Mouse (Mus musculus): ENCODE results near the gene Gm8300. TPM values are rescaled to one million over a fixed set of nuclear protein-coding genes. Genes with fewer than 3 reads are reported as not detected.
"Not testable (repeated sequence)": the region's sequence is repeated elsewhere in the genome, so short reads cannot be mapped to it uniquely, and the experiment has no call there.

Gm8300 gene
- polyA plus RNA-seq, 1 experiment from 2014 or later: not detected

DNA sequence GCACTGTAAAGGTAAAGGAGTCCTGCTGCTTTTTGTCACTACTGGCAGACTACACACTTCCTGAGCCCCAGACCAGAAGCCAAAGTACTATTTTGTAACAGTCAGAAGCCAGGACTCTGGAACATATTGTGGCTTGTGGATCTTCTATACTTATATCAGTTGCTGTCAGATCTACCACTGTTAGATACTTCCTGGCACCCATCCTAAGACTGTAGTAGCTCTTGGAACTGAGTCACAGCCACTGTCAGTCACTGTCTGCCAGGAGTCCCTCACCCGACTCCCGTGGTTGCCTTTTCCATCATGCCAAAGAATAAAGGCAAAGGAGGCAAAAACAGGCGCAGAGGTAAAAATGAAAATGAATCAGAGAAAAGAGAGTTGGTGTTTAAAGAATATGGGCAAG is 19.7 kb upstream of the Gm8300 start, which contains the start of gene Gm5788:
Gene Gm5788, plus strand, starts transcription at position 301 of the 400 bp plus-strand sequence.
- ATAC-seq; H3K4me1 ChIP-seq (replicated peaks; ENCODE audit: control insufficient read depth, insufficient read depth, low read length); H3K4me2 ChIP-seq (ENCODE audit: low read length); H3K9me3 ChIP-seq (ENCODE audit: control insufficient read depth, low read length); H3K27me3 ChIP-seq (replicated peaks; ENCODE audit: control insufficient read depth, insufficient read depth, low read length); H3K27ac ChIP-seq (ENCODE audit: low read length); H3K4me3 ChIP-seq (replicated peaks; ENCODE audit: low read length); H3K36me3 ChIP-seq (ENCODE audit: control insufficient read depth, insufficient read depth); H3K9ac ChIP-seq (replicated peaks; ENCODE audit: low read depth, low read length): not testable (repeated sequence)
- 81% methylated on average over 2 of the region's 3 CpGs for WGBS

- H3K4me1 ChIP-seq (replicated peaks; ENCODE audit: control insufficient read depth, insufficient read depth, low read length); H3K4me2 ChIP-seq (ENCODE audit: low read length); ATAC-seq; H3K36me3 ChIP-seq (ENCODE audit: control insufficient read depth, insufficient read depth); H3K27ac ChIP-seq (ENCODE audit: low read length); H3K9me3 ChIP-seq (ENCODE audit: control insufficient read depth, low read length); H3K27me3 ChIP-seq (replicated peaks; ENCODE audit: control insufficient read depth, insufficient read depth, low read length); H3K9ac ChIP-seq (replicated peaks; ENCODE audit: low read depth, low read length); H3K4me3 ChIP-seq (replicated peaks; ENCODE audit: low read length): not testable (repeated sequence)
- 74% methylated on average over 3 of the region's 3 CpGs for WGBS
These were observed 5.5 kb downstream of the Gm8300 start for GRCm38 (mm10) chr12:87519616-87520015.

DNA sequence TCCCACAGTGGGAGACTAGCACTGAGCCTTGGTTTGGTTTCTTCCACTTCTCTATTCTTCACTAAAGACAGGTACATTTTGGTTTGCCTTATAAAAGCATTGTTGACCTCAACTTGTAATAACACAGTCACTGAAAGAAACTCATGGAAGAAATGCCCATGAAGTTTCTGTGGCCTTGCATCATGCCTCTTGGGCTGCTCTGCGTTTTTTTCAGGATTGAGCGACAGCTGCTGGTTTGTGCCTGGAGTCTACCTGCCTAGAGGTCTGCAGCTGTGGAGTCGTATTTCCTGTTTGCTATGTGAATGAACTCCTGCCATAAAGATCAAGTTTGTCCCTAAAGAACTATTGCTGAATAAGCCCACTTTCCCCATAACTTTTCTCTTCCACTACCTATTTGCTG is 29.8 kb downstream of the Gm8300 start:
- WGBS: 83% methylated on average over 3 of the region's 3 CpGs
- Histone ChIP-seq H3K27ac (ENCODE audit: low read length) (no peak overlapping the region), H3K36me3 (ENCODE audit: control insufficient read depth, insufficient read depth) (no peaks in the 10 kb centered on the region), H3K4me3 (replicated peaks; ENCODE audit: low read length) (no peak overlapping the region), H3K9me3 (ENCODE audit: control insufficient read depth, low read length) (no peaks in the 10 kb centered on the region), H3K27me3 (replicated peaks; ENCODE audit: control insufficient read depth, insufficient read depth, low read length) (no peaks in the 10 kb centered on the region), H3K9ac (replicated peaks; ENCODE audit: low read depth, low read length) (no peak overlapping the region), H3K4me2 (ENCODE audit: low read length) (no peak overlapping the region), H3K4me1 (replicated peaks; ENCODE audit: control insufficient read depth, insufficient read depth, low read length) (no peaks in the 10 kb centered on the region)
- ATAC-seq: no peak

GRCm38 (mm10) chr12:87550628-87551027 is 36.5 kb downstream of the Gm8300 start:
- H3K27me3 ChIP-seq (replicated peaks; ENCODE audit: control insufficient read depth, insufficient read depth, low read length); H3K4me1 ChIP-seq (replicated peaks; ENCODE audit: control insufficient read depth, insufficient read depth, low read length); ATAC-seq; H3K27ac ChIP-seq (ENCODE audit: low read length); H3K4me3 ChIP-seq (replicated peaks; ENCODE audit: low read length); H3K36me3 ChIP-seq (ENCODE audit: control insufficient read depth, insufficient read depth); H3K9me3 ChIP-seq (ENCODE audit: control insufficient read depth, low read length); H3K9ac ChIP-seq (replicated peaks; ENCODE audit: low read depth, low read length); H3K4me2 ChIP-seq (ENCODE audit: low read length): not testable (repeated sequence)
- 72% methylated on average over 4 of the region's 4 CpGs for WGBS

Other genes with a start within 250 kb of the Gm8300 start
- gene Vipas39, start 248.1 kb upstream of the Gm8300 start, polyA plus RNA-seq (2015; fragmentation: Nextera tagmentation; extraction: Ambion mirVana): 79.1 and 80.9 TPM in 2 replicates
- 222 TPM in 2 replicates for gene Ahsa1, start 247.8 kb upstream of the Gm8300 start, polyA plus RNA-seq (2015; fragmentation: Nextera tagmentation; extraction: Ambion mirVana)
- 0.62 and 1.1 TPM in 2 replicates for gene Ism2, start 214.6 kb upstream of the Gm8300 start, polyA plus RNA-seq (2015; fragmentation: Nextera tagmentation; extraction: Ambion mirVana)
- gene Sptlc2, start 126.0 kb upstream of the Gm8300 start, polyA plus RNA-seq (2015; fragmentation: Nextera tagmentation; extraction: Ambion mirVana): 60.6 and 67.6 TPM in 2 replicates
- gene Slirp, start 70.4 kb upstream of the Gm8300 start, polyA plus RNA-seq (2015; fragmentation: Nextera tagmentation; extraction: Ambion mirVana): 211 and 233 TPM in 2 replicates
- gene Alkbh1, start 70.3 kb upstream of the Gm8300 start, polyA plus RNA-seq (2015; fragmentation: Nextera tagmentation; extraction: Ambion mirVana): 42.3 and 47.1 TPM in 2 replicates
- 116 and 131 TPM in 2 replicates for gene Snw1, start 42.0 kb upstream of the Gm8300 start, polyA plus RNA-seq (2015; fragmentation: Nextera tagmentation; extraction: Ambion mirVana)
- not detected in 2 replicates for gene Gm5788, start 19.6 kb upstream of the Gm8300 start, polyA plus RNA-seq (2015; fragmentation: Nextera tagmentation; extraction: Ambion mirVana)
- not detected in 2 replicates for gene Oog1, start 88.4 kb downstream of the Gm8300 start, polyA plus RNA-seq (2015; fragmentation: Nextera tagmentation; extraction: Ambion mirVana)
- gene Gm4027, start 104.6 kb downstream of the Gm8300 start, polyA plus RNA-seq (2015; fragmentation: Nextera tagmentation; extraction: Ambion mirVana): not detected in 2 replicates
- not detected in 2 replicates for gene Gm16381, start 130.3 kb downstream of the Gm8300 start, polyA plus RNA-seq (2015; fragmentation: Nextera tagmentation; extraction: Ambion mirVana)